Mouse (Mus musculus) embryonic facial prominence, embryonic 12.5 days (tissue): Measurements from ENCODE around the gene Klf6. TPM values are rescaled to one million over a fixed set of nuclear protein-coding genes. Genes with fewer than 3 reads are reported as not detected.
A peak's percentile ranks its signal among the peaks of the same experiment; 100 is the strongest.

Experiments used
- ATAC-seq: fragments of 200-750 bp; cut with Nextera tagmentation; 2 replicates; pipeline ENCODE4 v1.8.0; 2017; ENCODE audit not compliant: insufficient number of reproducible peaks, insufficient read depth, low FRiP score, low TSS enrichment
- H3K27ac ChIP-seq: fragments of 300-500 bp; sonication (generic); 2 replicates; pipeline ENCODE4 v1.5.1; 2016; ENCODE audit warnings: mild to moderate bottlenecking
- H3K27me3 ChIP-seq: fragments of 300-500 bp; sonication (generic); 2 replicates; pipeline ENCODE4 v1.6.1; 2016; ENCODE audit warnings: mild to moderate bottlenecking, moderate library complexity
- H3K36me3 ChIP-seq: fragments of 300-500 bp; sonication (generic); 2 replicates; pipeline ENCODE4 v1.6.1; 2016; ENCODE audit warnings: mild to moderate bottlenecking
- H3K4me1 ChIP-seq: fragments of 300-500 bp; sonication (generic); 2 replicates; pipeline ENCODE4 v1.6.1; 2016
- H3K4me2 ChIP-seq: fragments of 300-500 bp; sonication (generic); replicated peaks from 2 replicates; pipeline ENCODE4 v1.6.1; 2016; ENCODE audit warnings: mild to moderate bottlenecking, moderate library complexity
- H3K4me3 ChIP-seq: fragments of 300-500 bp; sonication (generic); 2 replicates; pipeline ENCODE4 v1.5.1; 2016; ENCODE audit warnings: mild to moderate bottlenecking
- H3K9ac ChIP-seq: fragments of 300-500 bp; sonication (generic); 2 replicates; pipeline ENCODE4 v1.6.1; 2016; ENCODE audit warnings: mild to moderate bottlenecking, moderate library complexity
- H3K9me3 ChIP-seq: fragments of 300-500 bp; sonication (generic); 2 replicates; pipeline ENCODE4 v1.6.1; 2016; ENCODE audit warnings: mild to moderate bottlenecking, moderate library complexity
- whole genome bisulfite sequencing: fragments of 180-500 bp; shearing (Covaris S2); methylation state at CpG from one replicate; pipeline ENCODE4 v1.1.7; 2016; 5-methylcytosine and 5-hydroxymethylcytosine counted together
- polyA plus RNA-seq: library from polyadenylated mRNA; unstranded; fragments of >200 nt; fragmentation: Nextera tagmentation; extraction: Ambion mirVana; gene quantifications from 2 replicates; pipeline ENCODE4 v1.2.1, GENCODE M21; 2016

The Klf6 gene
- polyA plus RNA-seq, 1 experiment from 2014 or later = 60.8 TPM

- Histone ChIP-seq H3K4me3 (peak overlapping the region; percentile 29), H3K36me3 (peaks cover 36% of the 10 kb centered on the region), H3K4me2 (peak overlapping the region; percentile 45), H3K4me1 (peaks cover 13% of the 10 kb centered on the region; the same call in 1 of the 2 replicates), H3K27ac (no peak overlapping the region), H3K27me3 (no peaks in the 10 kb centered on the region), H3K9me3 (no peaks in the 10 kb centered on the region), H3K9ac (no peak overlapping the region)
- no peak for ATAC-seq
- WGBS = 76% methylated on average over 10 of the region's 10 CpGs
These were observed 3.2 kb downstream of the Klf6 start for GRCm38 (mm10) chr13:5864265-5865097.

GRCm38 (mm10) chr13:5865098-5865415 lies 3.8 kb downstream of the Klf6 start:
- no peak overlapping the region for H3K27ac ChIP-seq
- no peaks in the 10 kb centered on the region for H3K27me3 ChIP-seq
- ATAC-seq = no peak
- H3K9me3 ChIP-seq = no peaks in the 10 kb centered on the region
- no peak overlapping the region for H3K4me2 ChIP-seq
- 91% methylated on average over 9 of the region's 9 CpGs for WGBS
- no peak overlapping the region for H3K9ac ChIP-seq
- peaks cover 36% of the 10 kb centered on the region for H3K36me3 ChIP-seq
- H3K4me3 ChIP-seq = no peak overlapping the region
- H3K4me1 ChIP-seq = peaks cover 15% of the 10 kb centered on the region; the same call in 1 of the 2 replicates

GRCm38 (mm10) chr13:5866091-5866490 lies 4.8 kb downstream of the Klf6 start:
- ATAC-seq = no peak
- H3K36me3 ChIP-seq = peaks cover 36% of the 10 kb centered on the region
- no peak overlapping the region for H3K4me3 ChIP-seq
- WGBS = 86% methylated on average over 6 of the region's 6 CpGs
- no peak overlapping the region for H3K9ac ChIP-seq
- no peaks in the 10 kb centered on the region for H3K27me3 ChIP-seq
- no peaks in the 10 kb centered on the region for H3K9me3 ChIP-seq
- no peak overlapping the region for H3K4me2 ChIP-seq
- no peak overlapping the region for H3K27ac ChIP-seq
- peaks cover 24% of the 10 kb centered on the region for H3K4me1 ChIP-seq

GRCm38 (mm10) chr13:5866532-5866931 lies 5.2 kb downstream of the Klf6 start:
- Histone ChIP-seq H3K9me3 (no peaks in the 10 kb centered on the region), H3K27ac (no peak overlapping the region), H3K36me3 (peaks cover 36% of the 10 kb centered on the region), H3K4me2 (no peak overlapping the region), H3K4me3 (no peak overlapping the region), H3K9ac (no peak overlapping the region), H3K27me3 (no peaks in the 10 kb centered on the region), H3K4me1 (peaks cover 24% of the 10 kb centered on the region)
- 92% methylated on average over 5 of the region's 5 CpGs for WGBS
- no peak for ATAC-seq

- ATAC-seq = no peak
- H3K36me3 ChIP-seq = peaks cover 36% of the 10 kb centered on the region
- H3K4me1 ChIP-seq = peaks cover 24% of the 10 kb centered on the region
- H3K27me3 ChIP-seq = no peaks in the 10 kb centered on the region
- no peaks in the 10 kb centered on the region for H3K9me3 ChIP-seq
- 79% methylated on average over 8 of the region's 8 CpGs for WGBS
- no peak overlapping the region for H3K4me3 ChIP-seq
- H3K4me2 ChIP-seq = no peak overlapping the region
- no peak overlapping the region for H3K9ac ChIP-seq
- no peak overlapping the region for H3K27ac ChIP-seq
These were observed 7.1 kb downstream of the Klf6 start for GRCm38 (mm10) chr13:5868376-5868775.

- Histone ChIP-seq H3K9me3 (no peaks in the 10 kb centered on the region), H3K9ac (no peak overlapping the region), H3K4me2 (no peak overlapping the region), H3K36me3 (peaks cover 36% of the 10 kb centered on the region), H3K27ac (0 out of 2 replicates have a peak overlapping the region, but pooled peaks have one; percentile 42), H3K4me1 (peaks cover 20% of the 10 kb centered on the region), H3K4me3 (no peak overlapping the region), H3K27me3 (no peaks in the 10 kb centered on the region)
- WGBS = 38% methylated on average over 5 of the region's 5 CpGs
- no peak for ATAC-seq
These were observed 8.2 kb downstream of the Klf6 start for GRCm38 (mm10) chr13:5869433-5869832.

- Histone ChIP-seq H3K27ac (0 out of 2 replicates have a peak overlapping the region, but pooled peaks have one; percentile 42), H3K9me3 (no peaks in the 10 kb centered on the region), H3K4me1 (peaks cover 20% of the 10 kb centered on the region), H3K4me3 (no peak overlapping the region), H3K9ac (no peak overlapping the region), H3K4me2 (no peak overlapping the region), H3K27me3 (no peaks in the 10 kb centered on the region), H3K36me3 (peaks cover 36% of the 10 kb centered on the region)
- WGBS = 3% methylated on average over 7 of the region's 7 CpGs
- ATAC-seq = no peak
These were observed 8.6 kb downstream of the Klf6 start for GRCm38 (mm10) chr13:5869842-5870241.

GRCm38 (mm10) chr13:5870382-5871272 lies 9.3 kb downstream of the Klf6 start:
- Histone ChIP-seq H3K27ac (peak overlapping the region; percentile 46; the same call in 1 of the 2 replicates), H3K9ac (no peak overlapping the region), H3K9me3 (no peaks in the 10 kb centered on the region), H3K4me2 (peak overlapping the region; percentile 36), H3K4me3 (no peak overlapping the region), H3K36me3 (peaks cover 28% of the 10 kb centered on the region), H3K27me3 (no peaks in the 10 kb centered on the region), H3K4me1 (peaks cover 14% of the 10 kb centered on the region)
- ATAC-seq = peak; percentile 49
- 8% methylated on average over 15 of the region's 15 CpGs for WGBS

GRCm38 (mm10) chr13:5871414-5871813 lies 10.1 kb downstream of the Klf6 start:
- 85% methylated on average over 7 of the region's 7 CpGs for WGBS
- Histone ChIP-seq H3K27ac (no peak overlapping the region), H3K4me2 (no peak overlapping the region), H3K27me3 (no peaks in the 10 kb centered on the region), H3K9ac (no peak overlapping the region), H3K9me3 (no peaks in the 10 kb centered on the region), H3K4me3 (no peak overlapping the region), H3K4me1 (peaks cover 14% of the 10 kb centered on the region), H3K36me3 (peaks cover 20% of the 10 kb centered on the region)
- ATAC-seq = no peak

GRCm38 (mm10) chr13:5873681-5874080 lies 12.4 kb downstream of the Klf6 start:
- no peak for ATAC-seq
- no peak overlapping the region for H3K4me2 ChIP-seq
- no peak overlapping the region for H3K9ac ChIP-seq
- H3K36me3 ChIP-seq = 0 out of 2 replicates have a peak, but pooled peaks cover 1% of the 10 kb centered on the region
- H3K4me1 ChIP-seq = peaks cover 14% of the 10 kb centered on the region
- H3K9me3 ChIP-seq = no peaks in the 10 kb centered on the region
- H3K4me3 ChIP-seq = no peak overlapping the region
- H3K27ac ChIP-seq = no peak overlapping the region
- H3K27me3 ChIP-seq = no peaks in the 10 kb centered on the region
- WGBS = 81% methylated on average over 3 of the region's 3 CpGs

GRCm38 (mm10) chr13:5875478-5875877 lies 14.2 kb downstream of the Klf6 start:
- H3K27ac ChIP-seq = no peak overlapping the region
- H3K4me1 ChIP-seq = peaks cover 6% of the 10 kb centered on the region
- no peak for ATAC-seq
- 76% methylated on average over 3 of the region's 3 CpGs for WGBS
- H3K9ac ChIP-seq = no peak overlapping the region
- no peaks in the 10 kb centered on the region for H3K36me3 ChIP-seq
- no peak overlapping the region for H3K4me2 ChIP-seq
- no peaks in the 10 kb centered on the region for H3K9me3 ChIP-seq
- H3K4me3 ChIP-seq = no peak overlapping the region
- H3K27me3 ChIP-seq = no peaks in the 10 kb centered on the region
